Mouse (Mus musculus): ENCODE data around the gene Ldhal6b. TPM values are rescaled to one million over a fixed set of nuclear protein-coding genes. Genes with fewer than 3 reads are reported as not detected.

Ldhal6b gene
- total RNA-seq, 1 experiment from 2014 or later: 0.14 TPM

- ATAC-seq (replicated peaks; ENCODE audit: low read depth, poor library complexity, severe bottlenecking): no peak
Observed at GRCm38 (mm10) chr17:5412301-5412700, 6.3 kb downstream of the Ldhal6b start.

- ATAC-seq (replicated peaks; ENCODE audit: low read depth, poor library complexity, severe bottlenecking): no peak
Observed at GRCm38 (mm10) chr17:5411205-5411604, 7.4 kb downstream of the Ldhal6b start.

- ATAC-seq (replicated peaks; ENCODE audit: low read depth, poor library complexity, severe bottlenecking): no peak
Observed at GRCm38 (mm10) chr17:5410336-5410735, 8.2 kb downstream of the Ldhal6b start.

- no peak for ATAC-seq (replicated peaks; ENCODE audit: low read depth, poor library complexity, severe bottlenecking)
Observed at GRCm38 (mm10) chr17:5407030-5407429, 11.5 kb downstream of the Ldhal6b start.

GRCm38 (mm10) chr17:5406566-5406965, 12.0 kb downstream of the Ldhal6b start:
- ATAC-seq (replicated peaks; ENCODE audit: low read depth, poor library complexity, severe bottlenecking): peak; percentile 46

GRCm38 (mm10) chr17:5403885-5404284, 14.7 kb downstream of the Ldhal6b start:
- ATAC-seq (replicated peaks; ENCODE audit: low read depth, poor library complexity, severe bottlenecking): peak; percentile 9; the same call in 1 of the 2 replicates

GRCm38 (mm10) chr17:5402624-5403023, 15.9 kb downstream of the Ldhal6b start:
- ATAC-seq (replicated peaks; ENCODE audit: low read depth, poor library complexity, severe bottlenecking): peak; percentile 67

- ATAC-seq (replicated peaks; ENCODE audit: low read depth, poor library complexity, severe bottlenecking): peak; percentile 60
Observed at GRCm38 (mm10) chr17:5402069-5402468, 16.5 kb downstream of the Ldhal6b start.

- no peak for ATAC-seq (replicated peaks; ENCODE audit: low read depth, poor library complexity, severe bottlenecking)
Observed at GRCm38 (mm10) chr17:5401288-5401687, 17.3 kb downstream of the Ldhal6b start.

- ATAC-seq (replicated peaks; ENCODE audit: low read depth, poor library complexity, severe bottlenecking): no peak
Observed at GRCm38 (mm10) chr17:5400435-5401090, 18.0 kb downstream of the Ldhal6b start.

- ATAC-seq (replicated peaks; ENCODE audit: low read depth, poor library complexity, severe bottlenecking): peak; percentile 87
Observed at GRCm38 (mm10) chr17:5397148-5398007, 21.2 kb downstream of the Ldhal6b start.

GRCm38 (mm10) chr17:5396213-5396612, 22.4 kb downstream of the Ldhal6b start:
- no peak for ATAC-seq (replicated peaks; ENCODE audit: low read depth, poor library complexity, severe bottlenecking)

GRCm38 (mm10) chr17:5395454-5396205, 22.9 kb downstream of the Ldhal6b start:
- ATAC-seq (replicated peaks; ENCODE audit: low read depth, poor library complexity, severe bottlenecking): no peak

- ATAC-seq (replicated peaks; ENCODE audit: low read depth, poor library complexity, severe bottlenecking): no peak
Observed at GRCm38 (mm10) chr17:5390682-5391081, 27.9 kb downstream of the Ldhal6b start.

- ATAC-seq (replicated peaks; ENCODE audit: low read depth, poor library complexity, severe bottlenecking): no peak
Observed at GRCm38 (mm10) chr17:5388351-5388750, 30.2 kb downstream of the Ldhal6b start.

- no peak for ATAC-seq (replicated peaks; ENCODE audit: low read depth, poor library complexity, severe bottlenecking)
Observed at GRCm38 (mm10) chr17:5386885-5387545, 31.6 kb downstream of the Ldhal6b start.

GRCm38 (mm10) chr17:5385694-5386093, 32.9 kb downstream of the Ldhal6b start:
- no peak for ATAC-seq (replicated peaks; ENCODE audit: low read depth, poor library complexity, severe bottlenecking)

- peak; percentile 83 for ATAC-seq (replicated peaks; ENCODE audit: low read depth, poor library complexity, severe bottlenecking)
Observed at GRCm38 (mm10) chr17:5377930-5378310, 40.6 kb downstream of the Ldhal6b start.

- ATAC-seq (replicated peaks; ENCODE audit: low read depth, poor library complexity, severe bottlenecking): peak; percentile 22; the same call in 1 of the 2 replicates
Observed at GRCm38 (mm10) chr17:5377151-5377929, 41.2 kb downstream of the Ldhal6b start.

Data from common myeloid progenitor, adult 5-6 weeks (primary cell).